Mouse (Mus musculus) intestine, postnatal 0 days (tissue): ENCODE data around the gene Olfr1034. TPM values are rescaled to one million over a fixed set of nuclear protein-coding genes. Genes with fewer than 3 reads are reported as not detected.

Experiments used
- ATAC-seq: fragments of 200-750 bp; cut with Nextera tagmentation; 2 replicates; pipeline ENCODE4 v1.8.0; 2017; ENCODE audit warnings: mild to moderate bottlenecking, moderate TSS enrichment, moderate library complexity
- H3K27ac ChIP-seq: fragments of 300-500 bp; sonication (generic); 2 replicates; pipeline ENCODE4 v1.5.1; 2014; ENCODE audit warnings: mild to moderate bottlenecking, low read depth, low read length, moderate library complexity
- H3K27me3 ChIP-seq: fragments of 300-500 bp; sonication (generic); replicated peaks from 2 replicates; pipeline ENCODE4 v1.6.1; 2014; ENCODE audit warnings: low read length, mixed read lengths; ENCODE audit not compliant: control insufficient read depth, insufficient read depth
- H3K36me3 ChIP-seq: fragments of 300-500 bp; sonication (generic); 2 replicates; pipeline ENCODE4 v1.6.1; 2014; ENCODE audit warnings: mild to moderate bottlenecking, moderate library complexity; ENCODE audit not compliant: control insufficient read depth, insufficient read depth
- H3K4me1 ChIP-seq: fragments of 300-500 bp; sonication (generic); replicated peaks from 2 replicates; pipeline ENCODE4 v1.6.1; 2014; ENCODE audit warnings: antibody characterized with exemption, low read length, mixed read lengths; ENCODE audit not compliant: control insufficient read depth, insufficient read depth
- H3K4me2 ChIP-seq: fragments of 300-500 bp; sonication (generic); replicated peaks from 2 replicates; pipeline ENCODE4 v1.6.1; 2014; ENCODE audit warnings: low read depth, mild to moderate bottlenecking, moderate library complexity
- H3K4me3 ChIP-seq: fragments of 300-500 bp; sonication (generic); 2 replicates; pipeline ENCODE4 v1.5.1; 2014; ENCODE audit warnings: low read depth, low read length
- H3K9ac ChIP-seq: fragments of 300-500 bp; sonication (generic); 2 replicates; pipeline ENCODE4 v1.6.1; 2014; ENCODE audit warnings: mild to moderate bottlenecking, low read depth, low read length
- H3K9me3 ChIP-seq: fragments of 300-500 bp; sonication (generic); 2 replicates; pipeline ENCODE4 v1.6.1; 2016; ENCODE audit warnings: mixed run types; ENCODE audit not compliant: control insufficient read depth
- CTCF ChIP-seq: sonication (generic); IDR thresholded peaks from 2 replicates; pipeline ENCODE4 v1.5.1; 2016; ENCODE audit warnings: low read depth, mild to moderate bottlenecking, control low read depth, antibody characterized with exemption, moderate library complexity
- WGBS: fragments of 180-500 bp; shearing (Covaris S2); extraction: QIAGEN DNeasy Blood & Tissue Kit; methylation state at CpG from one replicate; pipeline ENCODE4 v1.1.7; 2014; 5-methylcytosine and 5-hydroxymethylcytosine counted together
- polyA plus RNA-seq: library from polyadenylated mRNA; unstranded; fragments of >200 nt; fragmentation: Nextera tagmentation; extraction: Ambion mirVana; gene quantifications from 2 replicates; pipeline ENCODE4 v1.2.1, GENCODE M21; 2015

Gene Olfr1034
- polyA plus RNA-seq, 1 experiment from 2014 or later: 0.03 TPM

DNA sequence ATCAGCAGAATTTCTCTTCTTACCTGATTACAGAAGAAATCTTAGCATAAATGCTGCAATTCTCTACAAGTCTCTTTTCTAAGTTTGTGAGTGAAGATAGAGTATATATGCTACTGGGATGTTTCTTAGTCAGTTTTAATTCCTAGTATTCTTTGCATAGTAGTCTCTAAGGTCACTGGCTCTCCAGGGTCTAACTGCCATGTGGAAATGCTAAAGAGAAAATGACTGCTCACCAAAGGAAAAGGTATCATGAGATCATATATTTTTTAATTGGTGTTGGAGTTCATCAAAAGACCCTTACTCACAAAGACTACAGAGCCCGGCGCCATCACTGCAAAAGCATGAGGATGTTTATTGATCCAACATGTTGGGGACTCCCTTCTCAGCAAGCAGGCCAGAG is 41.6 kb downstream of the Olfr1034 start, which contains the start of gene Olfr1037:
Gene Olfr1037, minus strand, starts transcription at position 101 of the 400 bp plus-strand sequence.
- ATAC-seq: no peak
- TF ChIP-seq CTCF: no peak
- WGBS: 91% methylated on average over 2 of the region's 2 CpGs
- Histone ChIP-seq H3K36me3 (no peaks in the 10 kb centered on the region), H3K27ac (no peak within 1 kb of the TSS), H3K9ac (no peak within 1 kb of the TSS), H3K27me3 (no peaks in the 10 kb centered on the region), H3K4me1 (no peaks in the 10 kb centered on the region), H3K4me3 (no peak within 1 kb of the TSS), H3K9me3 (no peaks in the 10 kb centered on the region), H3K4me2 (no peak within 1 kb of the TSS)

Other genes starting within 250 kb of the Olfr1034 start
- gene Olfr1016, start 243.3 kb upstream of the Olfr1034 start, polyA plus RNA-seq: not detected in 2 replicates
- gene Olfr1018, start 227.4 kb upstream of the Olfr1034 start, polyA plus RNA-seq: not detected in 2 replicates
- gene Olfr1019, start 200.4 kb upstream of the Olfr1034 start, polyA plus RNA-seq: not detected in 2 replicates
- gene Olfr1020, start 198.8 kb upstream of the Olfr1034 start, polyA plus RNA-seq: not detected in 2 replicates
- gene Olfr1022, start 177.3 kb upstream of the Olfr1034 start, polyA plus RNA-seq: not detected in 2 replicates
- gene Olfr1023, start 160.2 kb upstream of the Olfr1034 start, polyA plus RNA-seq: not detected in 2 replicates
- not detected in 2 replicates for gene Olfr1024, start 140.8 kb upstream of the Olfr1034 start, polyA plus RNA-seq
- not detected in 2 replicates for gene Olfr1025-ps1, start 130.7 kb upstream of the Olfr1034 start, polyA plus RNA-seq
- gene Olfr1026, start 124.3 kb upstream of the Olfr1034 start, polyA plus RNA-seq: not detected in 2 replicates
- not detected in 2 replicates for gene Olfr1028, start 95.4 kb upstream of the Olfr1034 start, polyA plus RNA-seq
- gene Olfr1029, start 72.0 kb upstream of the Olfr1034 start, polyA plus RNA-seq: not detected in 2 replicates
- gene Olfr1030, start 66.6 kb upstream of the Olfr1034 start, polyA plus RNA-seq: not detected in 2 replicates
- not detected in 2 replicates for gene Olfr1031, start 55.6 kb upstream of the Olfr1034 start, polyA plus RNA-seq
- not detected in 2 replicates for gene Olfr1032, start 40.3 kb upstream of the Olfr1034 start, polyA plus RNA-seq
- gene Olfr1033, start 25.2 kb upstream of the Olfr1034 start, polyA plus RNA-seq: 1.3 and 1.5 TPM in 2 replicates
- not detected in 2 replicates for gene Olfr1036, start 28.1 kb downstream of the Olfr1034 start, polyA plus RNA-seq
- gene Olfr1037, start 41.5 kb downstream of the Olfr1034 start, polyA plus RNA-seq: not detected in 2 replicates
- gene Olfr1039, start 90.1 kb downstream of the Olfr1034 start, polyA plus RNA-seq: not detected in 2 replicates
- not detected in 2 replicates for gene Olfr1040, start 100.9 kb downstream of the Olfr1034 start, polyA plus RNA-seq
- not detected in 2 replicates for gene Olfr1042, start 116.0 kb downstream of the Olfr1034 start, polyA plus RNA-seq
- gene Olfr1043, start 121.7 kb downstream of the Olfr1034 start, polyA plus RNA-seq: not detected in 2 replicates
- gene Olfr1044, start 132.0 kb downstream of the Olfr1034 start, polyA plus RNA-seq: not detected in 2 replicates
- gene Olfr52, start 139.8 kb downstream of the Olfr1034 start, polyA plus RNA-seq: not detected in 2 replicates
- not detected in 2 replicates for gene Olfr1045, start 157.1 kb downstream of the Olfr1034 start, polyA plus RNA-seq
- gene Olfr1046, start 173.5 kb downstream of the Olfr1034 start, polyA plus RNA-seq: not detected in 2 replicates
- not detected in 2 replicates for gene Olfr1047, start 185.5 kb downstream of the Olfr1034 start, polyA plus RNA-seq
- not detected in 2 replicates for gene Olfr1048, start 194.4 kb downstream of the Olfr1034 start, polyA plus RNA-seq
- not detected in 2 replicates for gene Olfr1049, start 212.5 kb downstream of the Olfr1034 start, polyA plus RNA-seq
- not detected in 2 replicates for gene Olfr1051, start 233.2 kb downstream of the Olfr1034 start, polyA plus RNA-seq
- not detected in 2 replicates for gene Olfr1052, start 246.6 kb downstream of the Olfr1034 start, polyA plus RNA-seq